Mouse (Mus musculus) kidney, postnatal 14 days (tissue): Measurements from ENCODE around the gene Naa50.

Experiments
- DNase-seq: peaks from one replicate; pipeline ENCODE4 v3.0.0; 2022; ENCODE audit warnings: mixed read lengths

Naa50 gene

GRCm38 (mm10) chr16:44205973-44206372 is 66.3 kb downstream of the Naa50 start:
- no peak for DNase-seq

GRCm38 (mm10) chr16:44210156-44211053 is 70.8 kb downstream of the Naa50 start:
- DNase-seq: no peak

DNA sequence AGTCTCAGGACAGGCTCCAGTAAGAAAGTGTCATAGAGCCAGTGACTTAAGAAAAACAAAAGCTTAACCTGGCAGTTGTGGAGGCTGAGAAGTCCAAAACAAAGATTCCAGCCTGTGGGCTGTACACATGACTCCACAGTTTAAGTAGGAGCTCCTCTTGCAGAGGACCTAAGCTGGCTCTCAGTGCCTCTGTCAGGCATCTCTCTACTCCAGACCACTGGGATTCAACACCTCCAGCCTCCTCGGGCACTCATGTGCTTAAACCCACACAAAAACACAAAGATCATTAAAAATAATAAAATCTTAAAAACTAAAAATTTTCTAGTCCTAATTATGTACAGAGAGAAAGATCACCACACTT is 71.4 kb downstream of the Naa50 start:
- no peak for DNase-seq

- no peak for DNase-seq
Measured at GRCm38 (mm10) chr16:44212703-44213102, 73.1 kb downstream of the Naa50 start.
